Mouse (Mus musculus): ENCODE data around the gene Ccnb2. TPM values are rescaled to one million over a fixed set of nuclear protein-coding genes. Genes with fewer than 3 reads are reported as not detected.

The Ccnb2 gene
- polyA plus RNA-seq, 1 experiment from 2014 or later, result 253 TPM

GRCm38 (mm10) chr9:70382091-70382490 lies 39.3 kb downstream of the Ccnb2 start:
- H3K27me3 ChIP-seq (ENCODE audit: control insufficient read depth, insufficient read depth, low read length), result no peaks in the 10 kb centered on the region
- DNase-seq (ENCODE audit: low spot score) (no peak), ATAC-seq (replicated peaks; ENCODE audit: insufficient number of reproducible peaks, low FRiP score, low TSS enrichment, low read depth) (no peak)
- no peak overlapping the region for H3K27ac ChIP-seq (replicated peaks; ENCODE audit: low read depth, low read length)
- no peak overlapping the region for H3K9ac ChIP-seq (replicated peaks; ENCODE audit: low read length)
- WGBS, result 81% methylated on average over 12 of the region's 12 CpGs
- no peak overlapping the region for H3K4me3 ChIP-seq (ENCODE audit: low read depth, low read length)
- no peaks in the 10 kb centered on the region for H3K4me1 ChIP-seq (ENCODE audit: control insufficient read depth, insufficient read depth, low read length)
- H3K36me3 ChIP-seq (replicated peaks; ENCODE audit: control insufficient read depth, insufficient read depth, low read depth, low read length), result no peaks in the 10 kb centered on the region; the same call in 1 of the 2 replicates
- no peaks in the 10 kb centered on the region for H3K9me3 ChIP-seq (replicated peaks; ENCODE audit: control insufficient read depth, low read length)
- no peak overlapping the region for H3K4me2 ChIP-seq (ENCODE audit: low read depth, low read length)

GRCm38 (mm10) chr9:70379502-70380467 lies 41.6 kb downstream of the Ccnb2 start:
- no peak for ATAC-seq (replicated peaks; ENCODE audit: insufficient number of reproducible peaks, low FRiP score, low TSS enrichment, low read depth)
- Histone ChIP-seq H3K4me3 (ENCODE audit: low read depth, low read length) (no peak overlapping the region), H3K27ac (replicated peaks; ENCODE audit: low read depth, low read length) (no peak overlapping the region), H3K4me1 (ENCODE audit: control insufficient read depth, insufficient read depth, low read length) (no peaks in the 10 kb centered on the region), H3K9ac (replicated peaks; ENCODE audit: low read length) (no peak overlapping the region), H3K36me3 (replicated peaks; ENCODE audit: control insufficient read depth, insufficient read depth, low read depth, low read length) (no peaks in the 10 kb centered on the region; the same call in 1 of the 2 replicates), H3K27me3 (ENCODE audit: control insufficient read depth, insufficient read depth, low read length) (no peaks in the 10 kb centered on the region), H3K9me3 (replicated peaks; ENCODE audit: control insufficient read depth, low read length) (no peaks in the 10 kb centered on the region), H3K4me2 (ENCODE audit: low read depth, low read length) (no peak overlapping the region)
- WGBS, result 77% methylated on average over 7 of the region's 7 CpGs
- DNase-seq (ENCODE audit: low spot score), result no peak

GRCm38 (mm10) chr9:70371638-70372037 lies 49.7 kb downstream of the Ccnb2 start:
- Histone ChIP-seq H3K27ac (replicated peaks; ENCODE audit: low read depth, low read length) (no peak overlapping the region), H3K9me3 (replicated peaks; ENCODE audit: control insufficient read depth, low read length) (no peaks in the 10 kb centered on the region), H3K4me1 (ENCODE audit: control insufficient read depth, insufficient read depth, low read length) (no peaks in the 10 kb centered on the region), H3K4me2 (ENCODE audit: low read depth, low read length) (no peak overlapping the region), H3K4me3 (ENCODE audit: low read depth, low read length) (no peak overlapping the region), H3K9ac (replicated peaks; ENCODE audit: low read length) (no peak overlapping the region), H3K36me3 (replicated peaks; ENCODE audit: control insufficient read depth, insufficient read depth, low read depth, low read length) (no peaks in the 10 kb centered on the region), H3K27me3 (ENCODE audit: control insufficient read depth, insufficient read depth, low read length) (no peaks in the 10 kb centered on the region)
- no peak for ATAC-seq (replicated peaks; ENCODE audit: insufficient number of reproducible peaks, low FRiP score, low TSS enrichment, low read depth)
- 82% methylated on average over 5 of the region's 5 CpGs for WGBS
- DNase-seq (ENCODE audit: low spot score), result no peak

- 91% methylated on average over 6 of the region's 6 CpGs for WGBS
- H3K27me3 ChIP-seq (ENCODE audit: control insufficient read depth, insufficient read depth, low read length), result no peaks in the 10 kb centered on the region
These were observed 54.4 kb downstream of the Ccnb2 start for GRCm38 (mm10) chr9:70366898-70367297.

GRCm38 (mm10) chr9:70365915-70366314 lies 55.4 kb downstream of the Ccnb2 start:
- no peak overlapping the region for H3K27ac ChIP-seq (replicated peaks; ENCODE audit: low read depth, low read length)
- DNase-seq (ENCODE audit: low spot score) (no peak), ATAC-seq (replicated peaks; ENCODE audit: insufficient number of reproducible peaks, low FRiP score, low TSS enrichment, low read depth) (no peak)
- WGBS, result 87% methylated on average over 2 of the region's 2 CpGs
- no peaks in the 10 kb centered on the region for H3K4me1 ChIP-seq (ENCODE audit: control insufficient read depth, insufficient read depth, low read length)
- no peaks in the 10 kb centered on the region for H3K9me3 ChIP-seq (replicated peaks; ENCODE audit: control insufficient read depth, low read length)
- no peak overlapping the region for H3K4me2 ChIP-seq (ENCODE audit: low read depth, low read length)
- H3K27me3 ChIP-seq (ENCODE audit: control insufficient read depth, insufficient read depth, low read length), result no peaks in the 10 kb centered on the region
- H3K4me3 ChIP-seq (ENCODE audit: low read depth, low read length), result no peak overlapping the region
- H3K9ac ChIP-seq (replicated peaks; ENCODE audit: low read length), result no peak overlapping the region
- H3K36me3 ChIP-seq (replicated peaks; ENCODE audit: control insufficient read depth, insufficient read depth, low read depth, low read length), result no peaks in the 10 kb centered on the region

More at GRCm38 (mm10) chr9:70366898-70367297, 54.4 kb downstream of the Ccnb2 start:
- Histone ChIP-seq H3K4me3 (ENCODE audit: low read depth, low read length) (no peak overlapping the region), H3K9ac (replicated peaks; ENCODE audit: low read length) (no peak overlapping the region), H3K9me3 (replicated peaks; ENCODE audit: control insufficient read depth, low read length) (no peaks in the 10 kb centered on the region), H3K36me3 (replicated peaks; ENCODE audit: control insufficient read depth, insufficient read depth, low read depth, low read length) (no peaks in the 10 kb centered on the region), H3K4me2 (ENCODE audit: low read depth, low read length) (no peak overlapping the region), H3K27ac (replicated peaks; ENCODE audit: low read depth, low read length) (no peak overlapping the region), H3K4me1 (ENCODE audit: control insufficient read depth, insufficient read depth, low read length) (no peaks in the 10 kb centered on the region)
- no peak for DNase-seq (ENCODE audit: low spot score)
- ATAC-seq (replicated peaks; ENCODE audit: insufficient number of reproducible peaks, low FRiP score, low TSS enrichment, low read depth), result no peak

- H3K4me3 ChIP-seq (ENCODE audit: low read depth, low read length), result no peak overlapping the region
- no peaks in the 10 kb centered on the region for H3K36me3 ChIP-seq (replicated peaks; ENCODE audit: control insufficient read depth, insufficient read depth, low read depth, low read length)
- no peak for DNase-seq (ENCODE audit: low spot score)
- no peaks in the 10 kb centered on the region for H3K9me3 ChIP-seq (replicated peaks; ENCODE audit: control insufficient read depth, low read length)
- H3K9ac ChIP-seq (replicated peaks; ENCODE audit: low read length), result no peak overlapping the region
- no peak overlapping the region for H3K4me2 ChIP-seq (ENCODE audit: low read depth, low read length)
- 90% methylated on average over 8 of the region's 8 CpGs for WGBS
- no peak overlapping the region for H3K27ac ChIP-seq (replicated peaks; ENCODE audit: low read depth, low read length)
- no peaks in the 10 kb centered on the region for H3K27me3 ChIP-seq (ENCODE audit: control insufficient read depth, insufficient read depth, low read length)
- no peak for ATAC-seq (replicated peaks; ENCODE audit: insufficient number of reproducible peaks, low FRiP score, low TSS enrichment, low read depth)
- H3K4me1 ChIP-seq (ENCODE audit: control insufficient read depth, insufficient read depth, low read length), result no peaks in the 10 kb centered on the region
These were observed 56.6 kb downstream of the Ccnb2 start for GRCm38 (mm10) chr9:70364741-70365140.

- Histone ChIP-seq H3K4me2 (ENCODE audit: low read depth, low read length) (no peak overlapping the region), H3K9ac (replicated peaks; ENCODE audit: low read length) (no peak overlapping the region), H3K4me1 (ENCODE audit: control insufficient read depth, insufficient read depth, low read length) (no peaks in the 10 kb centered on the region), H3K27ac (replicated peaks; ENCODE audit: low read depth, low read length) (no peak overlapping the region), H3K4me3 (ENCODE audit: low read depth, low read length) (no peak overlapping the region), H3K27me3 (ENCODE audit: control insufficient read depth, insufficient read depth, low read length) (no peaks in the 10 kb centered on the region), H3K9me3 (replicated peaks; ENCODE audit: control insufficient read depth, low read length) (no peaks in the 10 kb centered on the region), H3K36me3 (replicated peaks; ENCODE audit: control insufficient read depth, insufficient read depth, low read depth, low read length) (no peaks in the 10 kb centered on the region)
- 95% methylated on average over 2 of the region's 2 CpGs for WGBS
- DNase-seq (ENCODE audit: low spot score), result no peak
- no peak for ATAC-seq (replicated peaks; ENCODE audit: insufficient number of reproducible peaks, low FRiP score, low TSS enrichment, low read depth)
These were observed 61.8 kb downstream of the Ccnb2 start for GRCm38 (mm10) chr9:70359402-70360131.
